Mouse (Mus musculus) megakaryocyte, embryonic 14.5 days (primary cell): Measurements from ENCODE around the gene Gstp2.

Source experiments
- FLI1 ChIP-seq: IDR thresholded peaks from 2 replicates; pipeline ENCODE4 v1.6.1; 2012; ENCODE audit warnings: low read length, inconsistent platforms, mixed read lengths
- GATA1 ChIP-seq: IDR thresholded peaks from 3 replicates; pipeline ENCODE4 v1.6.1; 2012; ENCODE audit warnings: mixed read lengths, low read length, inconsistent platforms, borderline replicate concordance

GRCm38 (mm10) chr19:4051016-4051415, 5.2 kb upstream of the Gstp2 start:
- TF ChIP-seq FLI1 (no peak), GATA1 (no peak)
